Mouse (Mus musculus) bone marrow macrophage, adult 2 months (primary cell): ENCODE data around the gene Gm20671. TPM values are rescaled to one million over a fixed set of nuclear protein-coding genes. Genes with fewer than 3 reads are reported as not detected.
"Not testable (repeated sequence)": the region's sequence is repeated elsewhere in the genome, so short reads cannot be mapped to it uniquely, and the experiment has no call there.

Source experiments
- H3K27ac ChIP-seq: 2 replicates; pipeline ENCODE4 v1.5.1; 2012; ENCODE audit warnings: low read depth, low read length; ENCODE audit not compliant: insufficient read depth
- H3K4me1 ChIP-seq: 2 replicates; pipeline ENCODE4 v1.6.1; 2012; ENCODE audit warnings: low read length; ENCODE audit not compliant: control insufficient read depth, insufficient read depth
- H3K4me3 ChIP-seq: 2 replicates; pipeline ENCODE4 v1.5.1; 2012; ENCODE audit warnings: mild to moderate bottlenecking, low read length, moderate library complexity; ENCODE audit not compliant: insufficient read depth
- CTCF ChIP-seq: IDR thresholded peaks from 2 replicates; pipeline ENCODE4 v1.5.1; 2012; ENCODE audit warnings: low read depth, mild to moderate bottlenecking, low read length, moderate library complexity
- POLR2A ChIP-seq: IDR thresholded peaks from 2 replicates; pipeline ENCODE4 v1.6.1; 2012; ENCODE audit warnings: mild to moderate bottlenecking, low read depth, low read length, borderline replicate concordance
- polyA plus RNA-seq: library from polyadenylated mRNA; stranded (reverse); fragments of >200 nt; gene quantifications from 2 replicates; pipeline ENCODE4 v1.2.4, GENCODE M21; 2012; ENCODE audit not compliant: missing spikeins, insufficient read depth, insufficient read length

Gm20671 gene
- polyA plus RNA-seq, 1 experiment = not detected

- Histone ChIP-seq H3K27ac (peak within 1 kb of the TSS; percentile 69), H3K4me3 (peak within 1 kb of the TSS; percentile 71), H3K4me1 (peaks cover 19% of the 10 kb centered on the region)
- peak; percentile 82 for TF ChIP-seq POLR2A
- TF ChIP-seq CTCF = no peak
Observed at GRCm38 (mm10) chr5:32853731-32854507, 27.0 kb upstream of the Gm20671 start, which contains the start of gene Prr14l. Gene Prr14l, minus strand, starts transcription at chr5:32854256.

GRCm38 (mm10) chr5:32852026-32852425 is 25.1 kb upstream of the Gm20671 start:
- Histone ChIP-seq H3K4me3 (peak overlapping the region; percentile 50), H3K4me1 (peaks cover 29% of the 10 kb centered on the region), H3K27ac (0 out of 2 replicates have a peak overlapping the region, but pooled peaks have one; percentile 9)
- TF ChIP-seq CTCF = no peak
- TF ChIP-seq POLR2A = no peak

- peaks cover 24% of the 10 kb centered on the region for H3K4me1 ChIP-seq
- not testable (repeated sequence) for H3K27ac ChIP-seq, H3K4me3 ChIP-seq
Observed at GRCm38 (mm10) chr5:32849580-32849979, 22.7 kb upstream of the Gm20671 start.

GRCm38 (mm10) chr5:32849178-32849577 is 22.3 kb upstream of the Gm20671 start:
- TF ChIP-seq CTCF (no peak), POLR2A (no peak)
- peaks cover 24% of the 10 kb centered on the region for H3K4me1 ChIP-seq
- no peak overlapping the region for H3K4me3 ChIP-seq
- no peak overlapping the region for H3K27ac ChIP-seq

GRCm38 (mm10) chr5:32840029-32840428 is 13.1 kb upstream of the Gm20671 start:
- Histone ChIP-seq H3K4me1 (no peaks in the 10 kb centered on the region), H3K4me3 (no peak overlapping the region), H3K27ac (no peak overlapping the region)
- no peak for TF ChIP-seq POLR2A
- TF ChIP-seq CTCF = no peak

- H3K4me1 ChIP-seq = no peaks in the 10 kb centered on the region
- TF ChIP-seq POLR2A = no peak
- no peak for TF ChIP-seq CTCF
- H3K27ac ChIP-seq = no peak overlapping the region
- H3K4me3 ChIP-seq = no peak overlapping the region
Observed at GRCm38 (mm10) chr5:32836976-32837375, 10.1 kb upstream of the Gm20671 start.

GRCm38 (mm10) chr5:32834497-32834896 is 7.6 kb upstream of the Gm20671 start:
- H3K4me1 ChIP-seq = no peaks in the 10 kb centered on the region
- H3K4me3 ChIP-seq = no peak overlapping the region
- TF ChIP-seq POLR2A (no peak), CTCF (no peak)
- no peak overlapping the region for H3K27ac ChIP-seq

GRCm38 (mm10) chr5:32830054-32830453 is 3.1 kb upstream of the Gm20671 start:
- Histone ChIP-seq H3K4me3 (no peak overlapping the region), H3K27ac (no peak overlapping the region), H3K4me1 (no peaks in the 10 kb centered on the region)
- TF ChIP-seq CTCF (no peak), POLR2A (no peak)

GRCm38 (mm10) chr5:32828766-32829165 is 1.9 kb upstream of the Gm20671 start:
- H3K27ac ChIP-seq, H3K4me3 ChIP-seq, H3K4me1 ChIP-seq: not testable (repeated sequence)

GRCm38 (mm10) chr5:32820471-32820870 is 6.4 kb downstream of the Gm20671 start:
- Histone ChIP-seq H3K27ac (no peak overlapping the region), H3K4me1 (no peaks in the 10 kb centered on the region), H3K4me3 (no peak overlapping the region)
- TF ChIP-seq POLR2A = no peak
- no peak for TF ChIP-seq CTCF
